Mouse (Mus musculus) urinary bladder, postnatal 25 days (tissue): ENCODE results near the gene Fpgs.
A peak's percentile ranks its signal among the peaks of the same experiment; 100 is the strongest.

ENCODE experiments used
- DNase-seq: peaks from one replicate; pipeline ENCODE4 v3.0.0; 2022; ENCODE audit warnings: low spot score

Gene Fpgs

DNA sequence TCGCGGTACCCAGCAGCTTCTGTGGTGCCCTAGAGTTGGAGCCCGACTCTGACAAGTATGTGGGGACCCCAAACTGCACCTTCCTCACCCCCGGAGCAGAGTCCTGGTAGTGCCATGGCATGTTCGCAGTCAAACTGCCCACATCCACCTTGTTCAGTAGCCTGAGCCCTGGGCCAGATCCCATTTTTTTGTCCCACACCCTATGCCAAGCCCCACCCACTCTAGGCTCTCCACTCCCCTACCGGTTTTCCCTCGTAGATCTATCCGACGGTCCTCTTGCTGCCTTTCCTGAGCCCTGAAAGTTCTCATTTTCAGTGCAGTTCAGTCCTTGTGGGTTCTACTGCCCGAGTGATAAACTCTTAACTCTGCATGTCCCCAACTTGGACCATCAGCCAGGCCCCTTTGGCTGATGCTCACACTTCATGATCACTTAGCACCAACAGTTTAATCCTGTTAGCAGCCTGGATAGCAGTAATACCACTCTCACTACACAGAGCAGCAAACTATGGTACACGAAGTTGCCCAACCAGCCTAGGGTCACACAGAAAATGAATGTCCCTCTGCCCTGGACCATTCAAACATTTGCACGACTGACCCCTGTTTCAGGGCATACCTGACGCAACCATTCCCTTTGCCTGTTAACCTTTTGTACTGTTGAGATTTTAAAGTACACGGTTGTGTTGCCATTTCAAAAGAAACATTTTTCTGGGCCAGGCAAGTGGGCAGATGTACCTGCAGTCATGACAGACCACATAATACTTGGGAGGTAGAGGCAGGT, 2.8 kb downstream of the Fpgs start:
- no peak for DNase-seq

- DNase-seq: no peak
These were observed 4.3 kb downstream of the Fpgs start for GRCm38 (mm10) chr2:32699680-32700079.

DNA sequence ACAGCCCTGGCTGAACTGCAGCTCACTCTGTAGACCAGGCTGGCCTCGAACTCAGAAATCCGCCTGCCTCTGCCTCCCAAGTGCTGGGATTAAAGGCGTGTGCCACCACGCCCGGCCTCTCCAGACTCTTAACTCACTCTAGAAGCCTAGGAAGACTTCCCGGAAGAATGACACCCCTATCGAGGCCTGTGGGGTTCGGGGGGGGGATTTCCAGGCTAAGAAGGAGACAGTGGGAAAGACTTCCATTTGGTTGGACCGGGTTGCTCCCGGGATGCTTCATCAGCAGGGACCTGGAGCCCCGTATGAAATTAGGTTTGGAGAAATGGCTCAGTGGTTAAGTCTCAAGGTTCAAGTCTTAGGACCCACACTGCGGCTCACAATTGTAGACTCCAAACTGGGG, 9.3 kb downstream of the Fpgs start:
- no peak for DNase-seq

DNA sequence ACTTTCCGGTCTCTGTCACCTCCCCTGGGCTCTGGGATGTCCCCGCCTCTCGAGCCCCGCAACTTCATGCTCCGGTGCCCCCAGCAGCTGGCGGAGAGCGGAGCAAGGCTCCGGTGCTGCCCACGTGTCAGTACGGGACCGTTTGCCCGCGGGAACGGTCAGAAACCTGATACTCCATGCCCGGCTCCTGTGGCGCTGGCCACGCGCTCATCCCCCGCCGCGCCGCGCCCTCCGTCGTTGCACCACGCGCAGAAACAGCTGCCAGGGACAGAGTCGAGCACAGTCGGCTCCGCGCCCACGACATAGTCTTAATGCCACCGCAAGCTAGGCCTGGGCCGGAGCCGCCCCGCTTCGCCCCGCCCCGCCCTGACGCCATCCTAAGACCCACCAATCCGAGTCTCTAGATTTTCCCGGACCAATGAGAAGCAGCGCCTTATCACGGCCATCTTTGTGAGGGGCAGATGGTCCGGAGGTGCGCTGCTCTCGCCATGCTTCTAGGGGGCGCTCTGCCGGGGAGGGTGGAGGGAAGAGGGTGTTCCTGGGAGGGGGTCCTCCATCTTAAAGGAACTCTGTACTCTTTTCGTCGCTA, 10.0 kb downstream of the Fpgs start:
- DNase-seq: peak; percentile 95

- no peak for DNase-seq
These were observed 10.7 kb downstream of the Fpgs start for GRCm38 (mm10) chr2:32693282-32693681.

- DNase-seq: no peak
These were observed 11.4 kb downstream of the Fpgs start for GRCm38 (mm10) chr2:32692496-32692895.

DNA sequence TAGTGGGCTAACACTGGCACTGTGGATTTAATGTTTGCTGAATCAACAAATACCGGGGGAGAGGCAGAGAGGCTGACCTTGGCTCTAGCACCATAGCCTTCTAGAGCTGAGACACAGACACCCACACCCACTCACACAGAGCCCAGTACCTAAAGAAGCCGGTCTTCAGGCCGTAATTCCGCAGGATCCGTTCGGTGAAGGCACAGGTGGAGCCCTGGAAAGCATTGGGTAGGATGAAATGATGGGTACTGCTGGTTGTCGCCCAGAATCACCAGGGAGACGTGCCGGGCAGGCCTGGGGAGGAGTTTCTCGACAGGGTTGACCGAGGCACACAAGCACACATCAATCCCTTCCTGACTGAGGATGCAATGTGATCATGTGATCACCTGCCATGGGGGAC, 12.9 kb downstream of the Fpgs start:
- no peak for DNase-seq

- DNase-seq: peak; percentile 95
These were observed 14.5 kb downstream of the Fpgs start for GRCm38 (mm10) chr2:32689420-32689819.

- no peak for DNase-seq
These were observed 16.4 kb downstream of the Fpgs start for GRCm38 (mm10) chr2:32687562-32687961.

DNA sequence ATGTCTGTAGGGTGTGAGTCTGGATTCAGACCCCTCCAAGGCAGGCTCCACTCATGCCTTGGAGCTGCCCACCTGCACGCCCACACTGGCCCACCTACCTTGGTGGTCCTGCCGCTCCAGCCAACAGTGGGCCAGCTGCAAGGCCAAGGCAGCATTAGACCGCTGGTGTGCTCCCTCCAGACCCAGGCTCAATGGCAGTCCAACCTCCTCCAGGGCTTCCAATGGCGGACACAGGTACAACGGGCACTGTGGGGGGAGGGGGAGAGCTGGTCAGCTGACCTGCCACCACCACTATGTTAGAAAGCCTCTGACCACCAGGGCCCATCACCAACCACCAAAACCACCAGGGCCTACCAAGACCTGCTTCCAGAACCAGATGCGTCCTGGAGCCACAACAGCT, 17.3 kb downstream of the Fpgs start:
- DNase-seq: no peak

DNA sequence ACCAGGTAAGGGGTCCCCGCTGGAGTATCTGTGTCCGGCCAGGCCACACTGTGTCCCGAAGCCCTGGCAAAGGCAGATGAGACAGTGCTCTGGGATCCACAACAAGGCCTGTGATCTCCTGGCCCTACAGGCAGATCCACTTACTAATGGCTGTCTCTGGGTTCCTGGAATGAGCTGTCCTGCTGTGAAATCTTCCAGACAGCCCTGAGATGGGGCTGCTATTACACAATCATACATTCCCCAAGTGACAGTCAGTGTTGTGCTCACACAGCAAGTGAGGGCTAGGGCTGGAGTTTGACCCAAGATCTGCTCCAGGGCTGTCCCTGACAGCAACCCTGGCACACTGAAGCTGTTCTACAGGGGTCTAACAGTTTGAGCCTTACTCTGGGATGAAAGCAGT, 18.1 kb downstream of the Fpgs start:
- no peak for DNase-seq

- DNase-seq: no peak
These were observed 19.1 kb downstream of the Fpgs start for GRCm38 (mm10) chr2:32684681-32685428.

- DNase-seq: no peak
These were observed 20.2 kb downstream of the Fpgs start for GRCm38 (mm10) chr2:32683701-32684100.

DNA sequence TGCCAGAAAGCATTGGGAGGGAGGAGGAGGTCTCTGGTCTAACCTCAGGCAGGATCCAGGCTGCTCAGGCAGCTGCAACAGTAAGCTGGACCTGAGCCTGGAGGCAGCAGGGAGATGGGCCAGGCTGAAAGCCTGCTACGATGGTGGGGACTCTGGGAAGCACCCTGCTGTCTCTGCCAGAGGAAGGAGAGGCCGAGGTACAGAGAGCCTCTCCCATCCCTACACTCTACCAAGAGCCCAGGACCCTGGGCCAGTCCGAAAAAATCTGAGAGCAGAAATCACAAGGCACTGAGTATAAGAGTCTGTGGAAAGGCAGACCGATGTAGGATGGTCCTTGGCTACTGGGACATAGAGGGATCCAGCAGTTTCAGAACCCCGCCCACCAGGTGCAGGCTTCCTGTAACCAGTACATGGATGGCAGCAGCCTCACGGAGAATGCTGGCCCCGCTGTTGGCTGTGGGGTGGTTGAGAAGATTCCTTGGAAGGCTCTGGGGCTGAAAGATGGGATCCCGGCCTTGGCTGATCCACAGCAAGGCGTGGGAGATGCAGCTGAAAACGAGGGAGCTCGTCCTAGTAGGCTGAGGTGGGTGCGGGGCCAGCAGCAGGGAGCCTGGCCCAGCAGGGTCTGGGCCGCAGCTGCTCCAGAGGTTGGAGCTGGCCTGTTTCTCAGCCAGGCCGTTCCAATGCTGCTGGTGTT, 21.1 kb downstream of the Fpgs start:
- no peak for DNase-seq

DNA sequence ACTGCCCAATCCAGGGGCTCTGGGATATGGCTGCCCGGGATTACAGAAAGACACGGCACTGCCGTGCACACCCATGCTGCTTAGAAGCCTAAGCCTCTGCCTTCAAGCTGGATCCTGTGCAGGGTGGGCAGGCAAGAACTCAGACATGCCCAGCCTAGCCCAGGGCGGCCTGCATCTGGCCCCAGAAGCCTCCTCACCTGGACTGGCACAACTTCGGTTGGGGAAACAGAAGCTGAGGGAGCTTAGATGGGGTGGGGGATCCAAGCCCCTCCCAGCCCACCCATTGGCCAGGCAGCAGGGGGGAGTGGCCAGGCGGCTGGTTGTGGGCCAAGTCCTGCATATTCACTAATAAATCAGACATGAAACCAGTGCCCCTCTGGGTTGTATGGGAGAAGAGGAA, 22.2 kb downstream of the Fpgs start:
- DNase-seq: no peak

- DNase-seq: no peak
These were observed 22.8 kb downstream of the Fpgs start for GRCm38 (mm10) chr2:32680961-32681650.

DNA sequence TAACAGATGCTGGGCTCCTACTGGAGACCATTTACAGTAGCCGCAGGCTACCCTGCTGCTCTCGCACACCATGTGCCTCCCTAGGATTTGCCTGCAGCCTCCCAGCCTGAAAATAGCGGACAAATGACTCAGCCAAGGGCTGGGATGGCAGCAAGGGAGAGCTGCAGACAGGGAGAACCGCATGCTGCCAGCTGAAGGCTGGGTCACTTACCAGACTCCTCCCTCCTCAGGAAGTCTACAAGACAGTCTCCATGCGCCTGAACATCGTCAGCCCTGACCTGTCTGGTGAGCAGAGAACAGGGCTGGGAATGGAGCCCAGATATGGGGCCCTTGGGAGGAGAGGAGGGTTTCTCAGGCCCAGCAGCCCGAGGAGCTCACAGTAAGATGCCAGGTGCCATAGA, 23.9 kb downstream of the Fpgs start:
- peak; percentile 27 for DNase-seq

DNA sequence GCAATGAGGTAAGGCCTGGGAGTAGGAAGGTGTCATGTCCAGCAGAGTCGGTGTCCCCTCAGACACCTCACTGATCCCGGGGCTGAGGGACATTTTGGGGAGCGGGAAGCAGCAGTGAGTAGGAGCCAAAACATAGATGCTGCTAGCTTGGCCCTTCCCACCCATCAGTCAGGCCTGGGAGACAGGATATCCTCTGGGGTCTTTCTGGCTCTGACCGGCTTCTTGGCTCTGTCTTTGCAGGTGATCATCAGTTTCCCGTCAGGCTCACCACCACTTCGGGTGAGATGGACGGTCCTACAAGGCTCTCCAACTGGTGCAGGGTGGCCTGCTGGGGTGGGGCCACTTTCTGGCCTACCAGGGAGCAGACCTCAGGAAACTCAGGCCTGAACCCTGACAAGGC, 26.3 kb downstream of the Fpgs start:
- DNase-seq: no peak

GRCm38 (mm10) chr2:32676821-32677220, 27.1 kb downstream of the Fpgs start:
- DNase-seq: no peak

- peak; percentile 46 for DNase-seq
These were observed 30.6 kb downstream of the Fpgs start for GRCm38 (mm10) chr2:32673176-32673917.

GRCm38 (mm10) chr2:32671907-32672595, 31.9 kb downstream of the Fpgs start:
- DNase-seq: no peak
